Mouse (Mus musculus): ENCODE measurements around the gene Col4a1. TPM values are rescaled to one million over a fixed set of nuclear protein-coding genes. Genes with fewer than 3 reads are reported as not detected.

Gene Col4a1
- 143 and 257 TPM in 2 replicates for polyA plus RNA-seq (2016; fragmentation: Nextera tagmentation; extraction: Ambion mirVana)

- Histone ChIP-seq H3K27me3 (ENCODE audit: insufficient read depth, poor library complexity, severe bottlenecking) (no peaks in the 10 kb centered on the region), H3K9me3 (no peaks in the 10 kb centered on the region), H3K4me3 (peak within 1 kb of the TSS; percentile 88), H3K27ac (peak within 1 kb of the TSS; percentile 98), H3K36me3 (peaks cover 14% of the 10 kb centered on the region; the same call in 1 of the 2 replicates), H3K4me1 (peaks cover 86% of the 10 kb centered on the region)
- under 1% methylated on average over 77 of the region's 87 CpGs for WGBS
- DNase-seq (ENCODE audit: low spot score), result peak; percentile 85
Measured at GRCm38 (mm10) chr8:11312349-11313175, at the start of gene Col4a1, which contains the start of gene Col4a2. Gene Col4a1 (minus strand): TSS chr8:11312826. Gene Col4a2 (plus strand): TSS chr8:11312805.

- WGBS, result 58% methylated on average over 8 of the region's 9 CpGs
- Histone ChIP-seq H3K27me3 (ENCODE audit: insufficient read depth, poor library complexity, severe bottlenecking) (no peaks in the 10 kb centered on the region), H3K27ac (peak overlapping the region; percentile 83), H3K36me3 (0 out of 2 replicates have a peak, but pooled peaks cover 2% of the 10 kb centered on the region), H3K4me3 (no peak overlapping the region), H3K9me3 (no peaks in the 10 kb centered on the region), H3K4me1 (peaks cover 91% of the 10 kb centered on the region)
- no peak for DNase-seq (ENCODE audit: low spot score)
Measured at GRCm38 (mm10) chr8:11361546-11362277, 49.1 kb upstream of the Col4a1 start.

GRCm38 (mm10) chr8:11359846-11360245, 47.2 kb upstream of the Col4a1 start:
- H3K9me3 ChIP-seq, result peaks cover 2% of the 10 kb centered on the region; the same call in 1 of the 2 replicates
- 85% methylated on average over 5 of the region's 5 CpGs for WGBS
- H3K36me3 ChIP-seq, result peaks cover 10% of the 10 kb centered on the region
- no peaks in the 10 kb centered on the region for H3K27me3 ChIP-seq (ENCODE audit: insufficient read depth, poor library complexity, severe bottlenecking)
- peaks cover 84% of the 10 kb centered on the region for H3K4me1 ChIP-seq
- no peak overlapping the region for H3K4me3 ChIP-seq
- no peak for DNase-seq (ENCODE audit: low spot score)
- peak overlapping the region; percentile 78 for H3K27ac ChIP-seq

- peaks cover 14% of the 10 kb centered on the region for H3K36me3 ChIP-seq
- peaks cover 65% of the 10 kb centered on the region for H3K4me1 ChIP-seq
- H3K4me3 ChIP-seq, result no peak overlapping the region
- H3K9me3 ChIP-seq, result peaks cover 2% of the 10 kb centered on the region; the same call in 1 of the 2 replicates
- peak overlapping the region; percentile 84 for H3K27ac ChIP-seq
- no peaks in the 10 kb centered on the region for H3K27me3 ChIP-seq (ENCODE audit: insufficient read depth, poor library complexity, severe bottlenecking)
- DNase-seq (ENCODE audit: low spot score), result no peak
- 30% methylated on average over 7 of the region's 7 CpGs for WGBS
Measured at GRCm38 (mm10) chr8:11357921-11358436, 45.4 kb upstream of the Col4a1 start.

- H3K27ac ChIP-seq, result peak overlapping the region; percentile 84
- no peaks in the 10 kb centered on the region for H3K27me3 ChIP-seq (ENCODE audit: insufficient read depth, poor library complexity, severe bottlenecking)
- DNase-seq (ENCODE audit: low spot score), result no peak
- H3K4me1 ChIP-seq, result peaks cover 53% of the 10 kb centered on the region
- H3K36me3 ChIP-seq, result peaks cover 14% of the 10 kb centered on the region
- peaks cover 2% of the 10 kb centered on the region; the same call in 1 of the 2 replicates for H3K9me3 ChIP-seq
- 30% methylated on average over 8 of the region's 8 CpGs for whole genome bisulfite sequencing
- H3K4me3 ChIP-seq, result no peak overlapping the region
Measured at GRCm38 (mm10) chr8:11356776-11357175, 44.1 kb upstream of the Col4a1 start.

- H3K36me3 ChIP-seq, result peaks cover 14% of the 10 kb centered on the region
Measured at GRCm38 (mm10) chr8:11355900-11356299, 43.3 kb upstream of the Col4a1 start.

GRCm38 (mm10) chr8:11354800-11355451, 42.3 kb upstream of the Col4a1 start:
- H3K27ac ChIP-seq, result no peak overlapping the region
- H3K4me1 ChIP-seq, result peaks cover 50% of the 10 kb centered on the region
- peaks cover 2% of the 10 kb centered on the region; the same call in 1 of the 2 replicates for H3K9me3 ChIP-seq
- peaks cover 14% of the 10 kb centered on the region for H3K36me3 ChIP-seq
- no peak for DNase-seq (ENCODE audit: low spot score)
- 88% methylated on average over 8 of the region's 8 CpGs for WGBS
- no peak overlapping the region for H3K4me3 ChIP-seq
- no peaks in the 10 kb centered on the region for H3K27me3 ChIP-seq (ENCODE audit: insufficient read depth, poor library complexity, severe bottlenecking)

More at GRCm38 (mm10) chr8:11355900-11356299, 43.3 kb upstream of the Col4a1 start:
- no peak overlapping the region for H3K4me3 ChIP-seq
- WGBS, result 86% methylated on average over 3 of the region's 3 CpGs
- peak overlapping the region; percentile 31; the same call in 1 of the 2 replicates for H3K27ac ChIP-seq
- peaks cover 50% of the 10 kb centered on the region for H3K4me1 ChIP-seq
- H3K27me3 ChIP-seq (ENCODE audit: insufficient read depth, poor library complexity, severe bottlenecking), result no peaks in the 10 kb centered on the region
- H3K9me3 ChIP-seq, result peaks cover 2% of the 10 kb centered on the region; the same call in 1 of the 2 replicates
- DNase-seq (ENCODE audit: low spot score), result no peak

- 83% methylated on average over 11 of the region's 11 CpGs for WGBS
Measured at GRCm38 (mm10) chr8:11352514-11352913, 39.9 kb upstream of the Col4a1 start.

GRCm38 (mm10) chr8:11351355-11351754, 38.7 kb upstream of the Col4a1 start:
- no peak for DNase-seq (ENCODE audit: low spot score)
- Histone ChIP-seq H3K36me3 (peaks cover 11% of the 10 kb centered on the region), H3K27me3 (ENCODE audit: insufficient read depth, poor library complexity, severe bottlenecking) (no peaks in the 10 kb centered on the region), H3K4me1 (peaks cover 56% of the 10 kb centered on the region), H3K9me3 (peaks cover 2% of the 10 kb centered on the region; the same call in 1 of the 2 replicates), H3K27ac (peak overlapping the region; percentile 13; the same call in 1 of the 2 replicates), H3K4me3 (no peak overlapping the region)
- 84% methylated on average over 6 of the region's 6 CpGs for WGBS

More at GRCm38 (mm10) chr8:11352514-11352913, 39.9 kb upstream of the Col4a1 start:
- no peak overlapping the region for H3K27ac ChIP-seq
- no peaks in the 10 kb centered on the region for H3K27me3 ChIP-seq (ENCODE audit: insufficient read depth, poor library complexity, severe bottlenecking)
- H3K4me1 ChIP-seq, result peaks cover 56% of the 10 kb centered on the region
- no peak overlapping the region for H3K4me3 ChIP-seq
- peaks cover 2% of the 10 kb centered on the region; the same call in 1 of the 2 replicates for H3K9me3 ChIP-seq
- DNase-seq (ENCODE audit: low spot score), result no peak
- peaks cover 14% of the 10 kb centered on the region for H3K36me3 ChIP-seq

- WGBS, result 30% methylated on average over 11 of the region's 11 CpGs
- DNase-seq (ENCODE audit: low spot score), result no peak
- Histone ChIP-seq H3K9me3 (no peaks in the 10 kb centered on the region), H3K36me3 (peaks cover 8% of the 10 kb centered on the region; the same call in 1 of the 2 replicates), H3K4me1 (peaks cover 66% of the 10 kb centered on the region), H3K27ac (peak overlapping the region; percentile 69), H3K4me3 (peak overlapping the region; percentile 37), H3K27me3 (ENCODE audit: insufficient read depth, poor library complexity, severe bottlenecking) (no peaks in the 10 kb centered on the region)
Measured at GRCm38 (mm10) chr8:11348622-11349021, 36.0 kb upstream of the Col4a1 start.

GRCm38 (mm10) chr8:11347699-11348098, 35.1 kb upstream of the Col4a1 start:
- no peak overlapping the region for H3K27ac ChIP-seq
- H3K4me3 ChIP-seq, result no peak overlapping the region
- WGBS, result 75% methylated on average over 9 of the region's 9 CpGs
- H3K4me1 ChIP-seq, result peaks cover 75% of the 10 kb centered on the region
- H3K9me3 ChIP-seq, result no peaks in the 10 kb centered on the region
- peaks cover 6% of the 10 kb centered on the region; the same call in 1 of the 2 replicates for H3K36me3 ChIP-seq
- H3K27me3 ChIP-seq (ENCODE audit: insufficient read depth, poor library complexity, severe bottlenecking), result no peaks in the 10 kb centered on the region
- no peak for DNase-seq (ENCODE audit: low spot score)

- Histone ChIP-seq H3K4me1 (peaks cover 83% of the 10 kb centered on the region), H3K27me3 (ENCODE audit: insufficient read depth, poor library complexity, severe bottlenecking) (no peaks in the 10 kb centered on the region), H3K9me3 (no peaks in the 10 kb centered on the region), H3K4me3 (no peak overlapping the region), H3K27ac (no peak overlapping the region), H3K36me3 (peaks cover 8% of the 10 kb centered on the region; the same call in 1 of the 2 replicates)
- WGBS, result 82% methylated on average over 10 of the region's 10 CpGs
- DNase-seq (ENCODE audit: low spot score), result no peak
Measured at GRCm38 (mm10) chr8:11346225-11346624, 33.6 kb upstream of the Col4a1 start.

All from heart, embryonic 10.5 days (tissue).